Mouse (Mus musculus) small intestine, adult 2 months (tissue): Measurements from ENCODE around the gene Hp.

ENCODE experiments used
- CTCF ChIP-seq: fragments of 200-500 bp; IDR thresholded peaks from 2 replicates; pipeline ENCODE4 v1.5.1; 2012; ENCODE audit warnings: low read depth, mild to moderate bottlenecking, control low read depth, inconsistent platforms, low read length, moderate library complexity, mixed read lengths; ENCODE audit not compliant: insufficient replicate concordance, insufficient read length; ENCODE audit errors: extremely low read depth
- POLR2A ChIP-seq: fragments of 200-500 bp; IDR thresholded peaks from 2 replicates; pipeline ENCODE4 v1.6.1; 2012; ENCODE audit warnings: low read depth, mild to moderate bottlenecking, control low read depth, inconsistent platforms, low read length, moderate library complexity

- TF ChIP-seq POLR2A: no peak
- TF ChIP-seq CTCF: peak; percentile 59; the same call in 1 of the 2 replicates
Observed at GRCm38 (mm10) chr8:109551663-109552062, 27.3 kb downstream of the Hp start.
